Mouse (Mus musculus) cerebellum, adult 11-12 months (tissue): ENCODE results near the gene B430306N03Rik.

Experiments used
- DNase-seq: peaks from one replicate; pipeline ENCODE4 v3.0.0; 2022

B430306N03Rik gene

DNA sequence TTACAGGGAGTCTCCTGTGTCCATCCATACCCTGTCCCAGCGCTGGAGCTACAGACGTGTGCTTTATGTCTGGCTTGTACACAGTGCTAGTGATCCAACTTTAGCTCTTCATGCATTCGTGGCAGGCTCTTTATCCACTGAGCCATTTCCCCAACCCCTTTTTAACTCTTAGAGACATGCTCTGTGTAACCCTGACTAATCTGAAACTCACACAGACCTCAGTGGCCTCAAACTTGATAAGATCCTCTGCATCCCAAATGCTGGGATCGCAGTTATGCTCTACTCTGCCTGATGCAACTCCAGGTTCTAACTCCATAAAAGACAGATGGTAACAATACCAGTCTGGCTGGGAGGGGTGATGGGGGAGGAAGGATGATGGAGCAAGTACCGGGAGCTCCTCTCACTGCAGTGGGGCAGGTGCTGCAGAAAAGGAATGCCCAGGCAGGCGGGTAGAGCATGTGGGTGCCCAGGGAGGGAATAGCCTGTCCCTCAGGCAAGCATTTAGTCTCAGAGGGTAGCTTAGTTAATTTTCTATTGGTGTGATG is 47.6 kb downstream of the B430306N03Rik start:
- no peak for DNase-seq

GRCm38 (mm10) chr17:48365511-48366155 is 49.7 kb downstream of the B430306N03Rik start:
- DNase-seq: no peak

GRCm38 (mm10) chr17:48366806-48367205 is 50.9 kb downstream of the B430306N03Rik start:
- no peak for DNase-seq

DNA sequence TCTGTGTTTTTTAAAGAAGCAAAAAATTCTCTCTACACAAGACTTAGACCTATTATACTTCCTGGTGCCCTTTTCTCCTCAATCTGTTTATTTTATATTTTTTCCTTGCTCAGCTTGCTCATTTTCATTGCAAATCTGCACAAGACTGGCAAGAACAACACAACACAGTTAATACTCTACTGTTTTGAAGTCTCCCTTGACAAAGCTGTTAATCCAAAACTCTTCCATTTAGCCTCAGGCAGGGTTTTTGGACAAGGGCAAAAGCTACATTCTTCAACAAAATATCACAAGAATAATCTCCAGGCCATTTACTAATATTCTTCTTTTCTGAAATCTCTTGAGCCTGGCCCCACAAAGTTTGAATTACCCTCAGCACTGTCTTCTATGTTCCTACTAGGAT is 55.7 kb downstream of the B430306N03Rik start:
- no peak for DNase-seq

GRCm38 (mm10) chr17:48372987-48373386 is 57.0 kb downstream of the B430306N03Rik start:
- DNase-seq: no peak

- DNase-seq: no peak
These were observed 60.2 kb downstream of the B430306N03Rik start for GRCm38 (mm10) chr17:48376102-48376501.
